ENCODE assay signal across 21 mouse cellular contexts in genomic region chr3:83910707-83911106, GRCm38 (mm10).
"Had no signal": no experiment of that assay in that cellular context is flagged by ENCODE, and none has a peak within 500 bp of the region (broad histone marks: within the 10 kb centered on the region; RNA-seq: fewer than 3 reads in every experiment).

No protein-coding gene starts in this region.

- H3K4me1 ChIP-seq: limb, embryonic 13.5 days; limb, embryonic 15.5 days; liver, embryonic 13.5 days; liver, embryonic 15.5 days; lung, embryonic 15.5 days; midbrain, embryonic 10.5 days; midbrain, embryonic 12.5 days; neural tube, embryonic 13.5 days; neural tube, embryonic 15.5 days had no signal

- H3K9ac ChIP-seq: limb, embryonic 13.5 days; limb, embryonic 15.5 days; liver, embryonic 13.5 days; liver, embryonic 15.5 days; liver, postnatal 0 days; lung, embryonic 15.5 days; midbrain, embryonic 12.5 days; neural tube, embryonic 13.5 days; neural tube, embryonic 15.5 days had no signal

- H3K27ac ChIP-seq: limb, embryonic 13.5 days; limb, embryonic 15.5 days; liver, embryonic 13.5 days; liver, embryonic 15.5 days; lung, embryonic 15.5 days; midbrain, embryonic 10.5 days; midbrain, embryonic 12.5 days; neural tube, embryonic 13.5 days; neural tube, embryonic 15.5 days had no signal

- ATAC-seq: liver, postnatal 0 days; midbrain, embryonic 16.5 days had no signal

- H3K4me3 ChIP-seq: limb, embryonic 13.5 days; limb, embryonic 15.5 days; liver, embryonic 13.5 days; liver, embryonic 15.5 days; lung, embryonic 15.5 days; midbrain, embryonic 10.5 days; midbrain, embryonic 12.5 days; myocyte; neural tube, embryonic 13.5 days; neural tube, embryonic 15.5 days had no signal

- DNase-seq: liver, embryonic 13.5 days; liver, postnatal 0 days; midbrain, embryonic 14.5 days; retina, postnatal 1 day; right cerebral cortex, adult 18-20 months; right cerebral cortex, postnatal 25 days; right cerebral cortex, postnatal 4 days; spleen, adult 18-20 months; thymus, adult 18-20 months; thymus, postnatal 14 days; thymus, postnatal 36 days had no signal

- H3K9me3 ChIP-seq: limb, embryonic 13.5 days; limb, embryonic 15.5 days; liver, embryonic 13.5 days; liver, embryonic 15.5 days; lung, embryonic 15.5 days; midbrain, embryonic 10.5 days; midbrain, embryonic 12.5 days; neural tube, embryonic 13.5 days; neural tube, embryonic 15.5 days had no signal

- H3K27me3 ChIP-seq: limb, embryonic 13.5 days; limb, embryonic 15.5 days; liver, embryonic 13.5 days; liver, embryonic 15.5 days; lung, embryonic 15.5 days; midbrain, embryonic 12.5 days; neural tube, embryonic 13.5 days; neural tube, embryonic 15.5 days had no signal

- H3K4me2 ChIP-seq: limb, embryonic 13.5 days; limb, embryonic 15.5 days; liver, embryonic 13.5 days; liver, embryonic 15.5 days; lung, embryonic 15.5 days; midbrain, embryonic 12.5 days; neural tube, embryonic 13.5 days; neural tube, embryonic 15.5 days had no signal
